In genomic region chr2:92496681-92497080, GRCm38 (mm10) we compare ENCODE assay signal across 13 mouse cellular contexts. TPM values are rescaled to one million over a fixed set of nuclear protein-coding genes. Genes with fewer than 3 reads are reported as not detected.
DNase-seq lines count a peak whose midpoint lies in the region; ATAC-seq lines count a peak whose summit lies in the region.
"Had no signal": no experiment of that assay in that cellular context is flagged by ENCODE, and none has a peak within 500 bp of the region (broad histone marks: within the 10 kb centered on the region; RNA-seq: fewer than 3 reads in every experiment).

No protein-coding gene starts in this region.

- H3K27ac ChIP-seq in embryonic facial prominence, embryonic 14.5 days (replicated peaks; ENCODE audit: low read depth, low read length), result no peak overlapping the region
- H3K27ac ChIP-seq in midbrain, embryonic 13.5 days, result peak overlapping the region; percentile 35
- H3K27ac ChIP-seq: neural tube, embryonic 12.5 days had no signal

- no peaks in the 10 kb centered on the region for H3K36me3 ChIP-seq in embryonic facial prominence, embryonic 14.5 days (ENCODE audit: control insufficient read depth, insufficient read depth, low read length)
- no peaks in the 10 kb centered on the region for H3K36me3 ChIP-seq in midbrain, embryonic 13.5 days
- H3K36me3 ChIP-seq: neural tube, embryonic 12.5 days had no signal

- no peaks in the 10 kb centered on the region for H3K9me3 ChIP-seq in embryonic facial prominence, embryonic 14.5 days (ENCODE audit: control insufficient read depth, low read length)
- H3K9me3 ChIP-seq in midbrain, embryonic 13.5 days, result no peaks in the 10 kb centered on the region
- H3K9me3 ChIP-seq: neural tube, embryonic 12.5 days had no signal

- no peak overlapping the region for H3K4me2 ChIP-seq in embryonic facial prominence, embryonic 14.5 days (ENCODE audit: low read depth, low read length)
- H3K4me2 ChIP-seq in midbrain, embryonic 13.5 days (replicated peaks), result no peak overlapping the region
- H3K4me2 ChIP-seq: liver, embryonic 11.5 days; neural tube, embryonic 12.5 days had no signal

- intact Hi-C loops in heart, postnatal 36 days (cut with DNase I), result no loop called here
- intact Hi-C loops in heart, postnatal 25 days (cut with DNase I), result no loop called here

- no peaks in the 10 kb centered on the region for H3K27me3 ChIP-seq in embryonic facial prominence, embryonic 14.5 days (replicated peaks; ENCODE audit: control insufficient read depth, insufficient read depth, low read length)
- 0 out of 2 replicates have a peak, but pooled peaks cover 6% of the 10 kb centered on the region for H3K27me3 ChIP-seq in midbrain, embryonic 13.5 days

- ATAC-seq in embryonic facial prominence, embryonic 14.5 days (ENCODE audit: low read depth), result no peak
- no peak for ATAC-seq in midbrain, embryonic 13.5 days
- ATAC-seq: intestine, postnatal 0 days had no signal

- DNase-seq in heart, adult 11 months, result peak; percentile 95
- no peak for DNase-seq in heart, postnatal 36 days
- DNase-seq in embryonic facial prominence, embryonic 14.5 days (ENCODE audit: low spot score), result peak; percentile 64
- peak; percentile 31 for DNase-seq in heart, postnatal 25 days (ENCODE audit: low spot score)
- DNase-seq in cerebellum, postnatal 14 days, result no peak
- DNase-seq in thymus, postnatal 25 days, result no peak
- DNase-seq in cerebellum, adult 18-20 months, result no peak
- DNase-seq: embryo, embryonic 11 days; lung, postnatal 4 days had no signal

- peaks cover 5% of the 10 kb centered on the region for H3K4me1 ChIP-seq in embryonic facial prominence, embryonic 14.5 days (ENCODE audit: control insufficient read depth, insufficient read depth, low read length)
- H3K4me1 ChIP-seq in midbrain, embryonic 13.5 days (replicated peaks), result peaks cover 63% of the 10 kb centered on the region

- H3K9ac ChIP-seq in embryonic facial prominence, embryonic 14.5 days (ENCODE audit: low read depth, low read length), result no peak overlapping the region
- 0 out of 2 replicates have a peak overlapping the region, but pooled peaks have one; percentile 2 for H3K9ac ChIP-seq in midbrain, embryonic 13.5 days (replicated peaks)
- H3K9ac ChIP-seq: neural tube, embryonic 12.5 days had no signal

- no peak overlapping the region for H3K4me3 ChIP-seq in embryonic facial prominence, embryonic 14.5 days (ENCODE audit: low read depth, low read length)
- no peak overlapping the region for H3K4me3 ChIP-seq in midbrain, embryonic 13.5 days (replicated peaks)
- H3K4me3 ChIP-seq: neural tube, embryonic 12.5 days had no signal

- 14% methylated on average over 9 of the region's 10 CpGs for WGBS in embryonic facial prominence, embryonic 14.5 days
- WGBS in midbrain, embryonic 13.5 days, result 32% methylated on average over 10 of the region's 10 CpGs

RNA-seq across cellular contexts. Expression of gene Slc35c1, which starts 36.3 kb away (rescaled TPM):
- total RNA-seq in heart, postnatal 36 days (2021), result 1 to 10 TPM; 5.8 to 7.5 TPM
- polyA plus RNA-seq in embryonic facial prominence, embryonic 14.5 days (2014; fragmentation: Nextera tagmentation; extraction: Ambion mirVana), result 15.7 and 16.0 TPM in 2 replicates
- total RNA-seq in heart, postnatal 25 days (2021), result 1 to 10 TPM; 6.1 to 6.6 TPM
- 8.9 and 10.6 TPM in 2 replicates for polyA plus RNA-seq in midbrain, embryonic 13.5 days (2015; fragmentation: Nextera tagmentation; extraction: Ambion mirVana)

Comparison
In these comparisons a context has a peak if more than half of its experiments do, and no peak if none do; other contexts are left out.
1. DNase-seq: peak in heart, adult 11 months (single experiment), embryonic facial prominence, embryonic 14.5 days (single experiment) and heart, postnatal 25 days (single experiment); none in heart, postnatal 36 days (0 of 2), cerebellum, postnatal 14 days (0 of 2), thymus, postnatal 25 days (single experiment) and cerebellum, adult 18-20 months (0 of 2).